Mouse (Mus musculus): Measurements from ENCODE around the gene Ppp2r3a.

DNA sequence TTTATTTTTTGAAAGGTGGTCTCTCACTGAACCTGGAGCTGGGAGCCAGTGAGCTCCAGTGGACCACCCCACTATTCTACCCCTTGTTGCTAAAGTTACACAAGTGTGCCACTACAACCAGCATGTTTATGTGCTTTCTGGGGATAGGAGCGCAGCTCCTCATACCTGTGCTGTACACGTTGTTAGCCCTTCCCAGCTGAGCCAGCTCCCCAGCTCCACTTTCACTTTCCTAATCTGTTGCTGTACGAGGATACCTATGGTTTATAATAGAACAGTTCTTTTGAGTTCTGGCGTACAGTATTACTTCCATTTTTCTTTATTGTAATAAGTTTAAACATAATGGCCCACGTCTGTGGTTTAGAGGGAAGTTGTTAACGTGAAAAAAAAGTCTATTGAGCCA is 152.2 kb downstream of the Ppp2r3a start:
- TF ChIP-seq CTCF (IDR thresholded peaks at IDR 0.05; ENCODE audit: borderline replicate concordance, insufficient read depth, low read length) = no peak
- TF ChIP-seq POLR2A (IDR thresholded peaks at IDR 0.05; ENCODE audit: low read depth, low read length) = no peak

Data from embryonic fibroblast, embryonic 13.5 days (primary cell).